Mouse (Mus musculus): ENCODE measurements at regions not wholly inside any gene's neighbourhood (a gene's known extent, or its start where the extent isn't known, plus 50 kb on each side); places are given as distances from the start of the nearest gene placed in this dataset.
"Not testable (repeated sequence)": the region's sequence is repeated elsewhere in the genome, so short reads cannot be mapped to it uniquely, and the experiment has no call there.

DNA sequence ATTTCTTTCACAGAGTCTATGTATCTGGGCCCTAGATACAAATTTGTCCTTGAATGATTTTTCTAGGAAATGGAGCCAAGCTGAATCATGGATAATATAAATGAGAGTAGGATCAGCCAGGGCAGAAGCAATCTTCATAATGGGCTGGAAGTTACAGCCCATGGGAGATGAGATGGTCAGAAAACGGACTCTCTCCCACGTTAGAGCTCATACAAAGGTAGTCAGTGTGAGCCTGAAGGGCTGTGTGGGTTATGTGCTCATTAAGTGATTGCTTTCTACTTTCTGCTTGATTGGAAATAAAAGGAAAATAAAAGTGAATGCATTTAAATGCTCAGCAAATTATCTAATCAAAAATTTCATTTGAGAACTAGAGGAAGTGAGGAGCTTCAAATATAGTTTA lies 2017.1 kb upstream of the Pcdh20 start:
- ATAC-seq (ENCODE audit: low FRiP score): no peak
- H3K9ac ChIP-seq: no peak overlapping the region
- H3K27me3 ChIP-seq: no peaks in the 10 kb centered on the region
- H3K4me2 ChIP-seq: no peak overlapping the region
- no peak overlapping the region for H3K4me3 ChIP-seq
- 39% methylated on average over 2 of the region's 2 CpGs for WGBS
- H3K4me1 ChIP-seq (replicated peaks): no peaks in the 10 kb centered on the region
- H3K9me3 ChIP-seq: no peaks in the 10 kb centered on the region
- no peaks in the 10 kb centered on the region for H3K36me3 ChIP-seq
- H3K27ac ChIP-seq: no peak overlapping the region

DNA sequence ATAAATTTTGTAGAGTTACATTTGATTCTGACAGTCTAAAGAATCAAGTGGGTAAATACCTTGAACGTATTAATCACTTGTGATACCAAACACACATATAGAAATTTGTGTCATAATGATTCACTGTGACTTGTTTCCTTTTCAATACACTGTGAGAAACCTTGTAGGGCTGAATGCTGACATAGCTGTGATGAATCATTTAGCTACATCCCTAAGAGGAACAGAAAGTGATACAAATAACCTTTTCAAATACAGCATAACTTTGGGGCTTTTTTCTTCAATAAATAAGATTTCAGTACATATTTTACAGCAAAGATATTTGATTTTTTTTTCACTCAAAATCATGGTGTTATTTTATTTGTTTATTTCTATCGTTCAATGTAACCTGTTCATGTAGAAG lies 1976.8 kb upstream of the Pcdh20 start:
- Histone ChIP-seq H3K9ac (no peak overlapping the region), H3K27ac (no peak overlapping the region), H3K27me3 (no peaks in the 10 kb centered on the region), H3K4me2 (no peak overlapping the region), H3K4me3 (no peak overlapping the region), H3K4me1 (replicated peaks) (no peaks in the 10 kb centered on the region), H3K9me3 (no peaks in the 10 kb centered on the region), H3K36me3 (no peaks in the 10 kb centered on the region)
- no peak for ATAC-seq (ENCODE audit: low FRiP score)
- 83% methylated on average over 2 of the region's 2 CpGs for WGBS

DNA sequence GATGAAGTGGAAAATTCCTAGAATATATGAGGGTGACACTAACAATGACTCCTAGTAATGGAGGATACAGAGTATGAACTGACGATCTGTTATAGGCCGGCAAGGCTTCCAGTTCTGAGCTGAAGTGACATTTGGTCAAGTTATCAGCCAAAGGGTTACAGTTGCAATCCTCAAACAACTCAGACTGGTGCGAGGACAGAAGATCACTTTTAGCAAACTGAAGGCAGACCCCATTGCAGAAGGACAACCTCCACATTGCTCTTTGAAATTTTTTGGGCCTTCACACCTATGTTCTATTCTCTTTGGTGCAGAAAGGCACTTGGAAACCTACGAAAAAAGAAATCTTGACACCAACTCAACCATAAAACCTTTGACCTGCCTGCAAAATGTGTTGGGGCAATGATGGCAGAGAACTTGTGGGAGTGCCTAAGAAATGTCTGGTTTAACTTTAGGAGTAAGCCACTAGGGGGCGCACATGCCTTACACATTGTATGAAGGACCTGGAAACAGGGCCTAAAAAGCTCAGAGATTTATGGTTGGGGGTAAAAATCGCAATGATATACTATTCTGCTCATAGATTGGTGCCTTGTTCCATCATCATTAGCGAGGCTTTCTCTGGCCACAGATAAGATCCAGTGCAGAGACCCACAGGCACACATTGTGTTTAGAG lies 1961.8 kb upstream of the Pcdh20 start:
- H3K4me2 ChIP-seq: no peak overlapping the region
- no peak overlapping the region for H3K27ac ChIP-seq
- H3K27me3 ChIP-seq: no peaks in the 10 kb centered on the region
- ATAC-seq (ENCODE audit: low FRiP score): no peak; the same call in 1 of the 2 replicates
- no peaks in the 10 kb centered on the region for H3K36me3 ChIP-seq
- no peaks in the 10 kb centered on the region for H3K4me1 ChIP-seq (replicated peaks)
- no peak overlapping the region for H3K4me3 ChIP-seq
- H3K9ac ChIP-seq: no peak overlapping the region
- WGBS: 48% methylated on average over 7 of the region's 7 CpGs
- H3K9me3 ChIP-seq: no peaks in the 10 kb centered on the region

DNA sequence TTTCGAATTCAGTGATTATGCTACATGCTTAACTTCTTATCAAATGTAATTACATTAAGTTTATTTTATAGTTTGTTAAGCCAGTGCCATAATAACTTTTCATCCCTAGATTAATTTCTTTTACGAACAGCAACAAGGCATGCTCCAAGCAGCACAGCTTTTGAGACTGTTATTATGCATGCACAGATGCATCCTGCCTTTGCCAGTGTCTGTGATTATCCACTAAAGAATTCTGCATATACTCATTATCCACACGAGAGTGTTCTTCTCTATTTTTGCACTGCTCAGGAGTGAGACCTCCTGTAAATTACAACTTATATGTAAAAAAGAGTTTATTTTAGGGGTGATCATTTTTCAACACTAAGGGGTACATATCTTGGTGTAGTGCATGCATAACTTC lies 1941.5 kb upstream of the Pcdh20 start:
- H3K27ac ChIP-seq: no peak overlapping the region
- no peak overlapping the region for H3K4me2 ChIP-seq
- ATAC-seq (ENCODE audit: low FRiP score): no peak
- H3K4me3 ChIP-seq: no peak overlapping the region
- no peaks in the 10 kb centered on the region for H3K4me1 ChIP-seq (replicated peaks)
- 72% methylated on average over 3 of the region's 3 CpGs for WGBS
- H3K9ac ChIP-seq: no peak overlapping the region
- no peaks in the 10 kb centered on the region for H3K36me3 ChIP-seq
- H3K27me3 ChIP-seq: no peaks in the 10 kb centered on the region
- no peaks in the 10 kb centered on the region for H3K9me3 ChIP-seq

DNA sequence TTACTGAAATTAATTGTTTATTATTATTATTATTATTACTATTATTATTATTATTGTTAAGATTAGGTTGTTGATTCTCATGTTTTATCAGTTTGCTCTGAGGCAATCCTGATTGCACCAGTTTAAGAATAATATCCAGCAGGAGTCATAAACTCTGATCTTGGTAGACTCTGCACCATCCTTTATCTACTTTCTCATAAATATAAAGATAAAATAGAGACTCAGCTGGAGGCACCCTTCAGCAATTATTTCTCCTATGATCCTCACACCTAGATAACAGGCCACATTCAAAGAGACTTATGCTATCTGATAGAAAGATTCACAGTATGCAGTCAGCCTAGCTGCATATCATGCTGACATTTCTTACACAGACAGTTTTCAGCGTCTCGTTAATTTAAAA lies 1935.2 kb upstream of the Pcdh20 start:
- H3K4me1 ChIP-seq (replicated peaks): no peaks in the 10 kb centered on the region
- no peak overlapping the region for H3K4me3 ChIP-seq
- WGBS: 79% methylated on average over 2 of the region's 2 CpGs
- no peak overlapping the region for H3K27ac ChIP-seq
- H3K4me2 ChIP-seq: no peak overlapping the region
- H3K36me3 ChIP-seq: no peaks in the 10 kb centered on the region
- H3K9ac ChIP-seq: no peak overlapping the region
- no peaks in the 10 kb centered on the region for H3K27me3 ChIP-seq
- H3K9me3 ChIP-seq: no peaks in the 10 kb centered on the region
- no peak for ATAC-seq (ENCODE audit: low FRiP score)

DNA sequence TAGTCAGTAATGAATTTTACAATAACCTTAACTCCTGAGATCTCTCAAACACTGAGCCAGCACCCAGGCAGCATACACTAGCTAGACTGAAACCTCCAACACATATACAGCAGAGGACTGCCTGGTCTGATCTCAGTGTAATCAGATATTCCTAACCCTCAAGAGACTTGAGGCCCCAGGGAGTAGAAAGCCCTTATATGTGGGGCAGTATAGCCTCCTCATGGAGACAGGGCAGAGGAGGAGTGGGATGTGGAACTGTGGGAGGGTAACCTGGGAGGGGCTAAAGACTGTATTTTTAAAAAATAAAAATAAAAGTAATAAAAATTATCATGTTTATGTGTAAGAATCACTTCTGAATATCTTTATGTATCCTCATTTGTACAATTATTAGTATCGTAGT lies 1934.3 kb upstream of the Pcdh20 start:
- Histone ChIP-seq H3K36me3 (no peaks in the 10 kb centered on the region), H3K4me2 (no peak overlapping the region), H3K27ac (no peak overlapping the region), H3K9me3 (no peaks in the 10 kb centered on the region), H3K4me3 (no peak overlapping the region), H3K9ac (no peak overlapping the region), H3K27me3 (no peaks in the 10 kb centered on the region), H3K4me1 (replicated peaks) (no peaks in the 10 kb centered on the region)
- ATAC-seq (ENCODE audit: low FRiP score): no peak
- WGBS: 94% methylated on average over 1 of the region's 1 CpGs

DNA sequence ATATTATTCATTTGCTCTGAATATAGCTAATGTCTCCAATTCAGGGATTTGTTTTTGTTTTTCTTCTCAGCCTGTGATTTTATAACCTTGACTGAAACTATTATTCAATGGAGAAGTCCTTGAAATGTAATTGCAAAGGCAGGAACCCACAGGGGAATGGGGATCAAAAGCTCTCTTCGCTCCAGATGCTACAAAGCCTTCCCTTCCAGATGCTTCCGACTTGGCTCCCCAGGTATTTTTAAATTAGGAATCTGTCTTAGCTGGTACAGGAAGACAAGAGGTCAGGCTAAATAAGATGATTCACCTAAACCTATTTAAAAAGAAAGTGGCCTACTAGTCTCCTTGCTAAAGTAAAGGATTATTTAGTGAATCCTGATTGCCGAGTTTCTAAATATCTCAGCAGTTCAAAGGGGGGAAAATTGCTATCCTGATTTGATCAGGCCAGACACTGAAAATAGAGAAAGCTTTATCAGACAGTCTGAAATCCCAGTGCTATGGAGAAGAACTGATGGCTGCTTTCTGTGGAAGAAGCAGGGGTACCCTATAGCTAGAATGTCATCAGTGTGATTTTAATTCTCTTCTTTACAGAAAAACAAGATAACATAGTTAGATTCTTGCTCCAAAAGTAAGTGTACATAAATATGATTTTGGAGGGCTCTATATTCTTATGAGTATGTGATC lies 1896.2 kb upstream of the Pcdh20 start:
- WGBS: 44% methylated on average over 3 of the region's 3 CpGs
- no peaks in the 10 kb centered on the region for H3K36me3 ChIP-seq
- H3K4me3 ChIP-seq: no peak overlapping the region
- no peaks in the 10 kb centered on the region for H3K27me3 ChIP-seq
- no peak for ATAC-seq (ENCODE audit: low FRiP score)
- H3K27ac ChIP-seq: no peak overlapping the region
- no peaks in the 10 kb centered on the region for H3K9me3 ChIP-seq
- H3K4me2 ChIP-seq: no peak overlapping the region
- no peaks in the 10 kb centered on the region for H3K4me1 ChIP-seq (replicated peaks)
- no peak overlapping the region for H3K9ac ChIP-seq

DNA sequence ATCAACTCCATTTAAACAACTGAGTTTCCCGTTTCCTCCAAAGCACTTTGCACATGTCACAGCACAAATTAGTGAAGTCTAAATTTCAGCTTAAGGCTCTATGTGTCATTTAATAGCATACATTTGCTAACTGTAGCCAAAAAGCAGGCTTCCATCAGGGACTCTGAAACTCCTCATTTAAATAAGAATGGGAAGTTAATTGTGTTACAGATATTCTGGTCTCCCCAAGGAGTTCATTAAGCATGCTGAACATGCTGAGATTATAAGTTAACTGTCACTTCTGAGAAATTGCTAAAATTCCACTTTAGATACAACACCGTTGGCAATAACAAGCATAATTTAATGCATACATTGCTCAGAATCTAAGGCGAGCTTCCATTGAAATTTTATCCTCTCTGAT lies 1863.3 kb upstream of the Pcdh20 start:
- H3K27me3 ChIP-seq: no peaks in the 10 kb centered on the region
- peak; percentile 61 for ATAC-seq (ENCODE audit: low FRiP score)

DNA sequence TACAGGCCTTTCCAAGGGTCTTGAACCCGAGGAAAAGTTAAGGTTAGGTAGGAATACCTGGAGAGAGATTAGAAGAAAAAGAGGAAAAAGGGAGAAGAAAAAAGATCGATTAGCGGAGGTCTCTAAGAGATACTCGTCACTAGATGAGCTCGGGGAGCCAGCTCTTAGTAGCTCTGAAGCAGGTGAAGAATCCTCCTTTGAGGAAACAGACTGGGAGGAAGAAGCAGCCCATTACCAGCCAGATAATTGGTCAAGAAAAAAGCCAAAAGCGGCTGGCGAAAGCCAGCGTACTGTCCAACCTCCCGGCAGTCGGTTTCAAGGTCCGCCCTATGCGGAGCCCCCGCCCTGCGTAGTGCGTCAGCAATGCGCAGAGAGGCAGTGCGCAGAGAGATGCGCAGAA lies 1824.3 kb upstream of the Pcdh20 start:
- not testable (repeated sequence) for H3K36me3 ChIP-seq; H3K9me3 ChIP-seq; H3K27ac ChIP-seq; H3K4me3 ChIP-seq; ATAC-seq (ENCODE audit: low FRiP score); H3K27me3 ChIP-seq; H3K4me2 ChIP-seq; H3K9ac ChIP-seq; H3K4me1 ChIP-seq (replicated peaks)
- WGBS: 95% methylated on average over 13 of the region's 18 CpGs

More for the DNA sequence above, 1863.3 kb upstream of the Pcdh20 start:
- Histone ChIP-seq H3K9ac (no peak overlapping the region), H3K4me1 (replicated peaks) (no peaks in the 10 kb centered on the region), H3K27ac (no peak overlapping the region), H3K9me3 (no peaks in the 10 kb centered on the region), H3K4me3 (no peak overlapping the region), H3K4me2 (no peak overlapping the region), H3K36me3 (no peaks in the 10 kb centered on the region)
- 26% methylated on average over 3 of the region's 3 CpGs for WGBS

DNA sequence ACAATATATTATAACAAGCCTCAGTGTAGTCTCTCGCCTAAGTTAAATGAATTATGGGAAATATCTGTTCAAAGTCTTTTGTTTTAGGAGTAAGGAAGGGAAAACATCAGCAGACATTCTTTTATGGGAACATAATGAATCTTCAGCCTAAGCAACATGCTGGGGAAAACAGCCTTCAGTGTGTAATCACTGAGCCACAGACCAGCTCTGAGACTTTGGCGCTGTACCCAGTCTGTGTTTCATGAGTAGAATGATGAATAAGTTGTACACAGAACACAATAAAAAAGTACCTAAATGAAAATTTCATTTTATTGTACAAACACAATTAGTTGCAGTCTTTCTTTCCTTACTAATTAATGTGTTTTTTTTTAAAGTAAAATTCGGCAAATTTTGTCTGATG lies 1774.8 kb upstream of the Pcdh20 start:
- Histone ChIP-seq H3K4me1 (replicated peaks) (no peaks in the 10 kb centered on the region), H3K4me3 (no peak overlapping the region), H3K4me2 (no peak overlapping the region), H3K9me3 (no peaks in the 10 kb centered on the region), H3K27ac (no peak overlapping the region), H3K9ac (no peak overlapping the region), H3K27me3 (no peaks in the 10 kb centered on the region), H3K36me3 (no peaks in the 10 kb centered on the region)
- no peak for ATAC-seq (ENCODE audit: low FRiP score)
- 80% methylated on average over 3 of the region's 3 CpGs for WGBS

DNA sequence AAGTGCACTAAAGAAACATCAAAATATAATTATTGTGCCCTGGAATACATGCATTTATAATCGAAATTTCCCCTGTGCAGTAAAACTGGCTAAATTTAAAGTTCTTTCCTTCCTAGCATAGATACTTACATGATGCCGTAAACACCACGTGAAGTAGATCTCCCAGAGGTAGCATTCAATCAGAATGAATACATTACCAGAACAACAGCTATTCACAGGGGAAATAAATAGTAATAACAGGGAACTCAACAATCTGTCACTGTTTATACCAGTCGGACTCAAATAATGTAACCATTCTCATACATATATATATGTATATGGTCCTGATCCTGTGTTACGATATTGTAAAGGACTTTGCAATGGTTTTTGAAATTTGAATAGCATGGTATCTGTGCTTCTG lies 1761.5 kb upstream of the Pcdh20 start:
- no peaks in the 10 kb centered on the region for H3K27me3 ChIP-seq
- H3K4me1 ChIP-seq (replicated peaks): no peaks in the 10 kb centered on the region
- ATAC-seq (ENCODE audit: low FRiP score): no peak
- no peaks in the 10 kb centered on the region for H3K36me3 ChIP-seq
- no peak overlapping the region for H3K4me2 ChIP-seq
- no peak overlapping the region for H3K27ac ChIP-seq
- H3K4me3 ChIP-seq: no peak overlapping the region
- WGBS: 58% methylated on average over 5 of the region's 5 CpGs
- H3K9ac ChIP-seq: no peak overlapping the region
- no peaks in the 10 kb centered on the region for H3K9me3 ChIP-seq

DNA sequence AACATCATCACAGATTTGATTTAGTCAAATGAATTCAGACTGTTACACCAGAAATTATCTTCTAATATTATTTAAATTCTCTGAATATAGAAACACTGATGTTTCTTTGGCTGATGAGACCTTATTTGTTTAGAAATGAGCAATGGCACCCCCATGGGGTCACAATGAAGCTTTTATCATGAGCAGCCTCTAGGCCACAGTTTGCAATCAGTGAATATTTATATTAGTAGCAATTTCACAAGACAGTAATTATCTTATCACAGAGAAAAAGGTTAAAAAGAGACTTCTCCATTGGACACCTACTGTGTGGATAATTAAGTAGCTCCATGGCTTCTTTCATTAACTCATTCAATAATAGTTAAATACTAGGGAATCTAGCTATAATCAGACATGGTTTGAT lies 1729.1 kb upstream of the Pcdh20 start:
- H3K27ac ChIP-seq: no peak overlapping the region
- H3K9ac ChIP-seq: no peak overlapping the region
- no peak overlapping the region for H3K4me2 ChIP-seq
- H3K4me1 ChIP-seq (replicated peaks): no peaks in the 10 kb centered on the region
- no peaks in the 10 kb centered on the region for H3K36me3 ChIP-seq
- no peaks in the 10 kb centered on the region for H3K27me3 ChIP-seq
- H3K9me3 ChIP-seq: no peaks in the 10 kb centered on the region
- peak; percentile 59 for ATAC-seq (ENCODE audit: low FRiP score)
- no peak overlapping the region for H3K4me3 ChIP-seq

DNA sequence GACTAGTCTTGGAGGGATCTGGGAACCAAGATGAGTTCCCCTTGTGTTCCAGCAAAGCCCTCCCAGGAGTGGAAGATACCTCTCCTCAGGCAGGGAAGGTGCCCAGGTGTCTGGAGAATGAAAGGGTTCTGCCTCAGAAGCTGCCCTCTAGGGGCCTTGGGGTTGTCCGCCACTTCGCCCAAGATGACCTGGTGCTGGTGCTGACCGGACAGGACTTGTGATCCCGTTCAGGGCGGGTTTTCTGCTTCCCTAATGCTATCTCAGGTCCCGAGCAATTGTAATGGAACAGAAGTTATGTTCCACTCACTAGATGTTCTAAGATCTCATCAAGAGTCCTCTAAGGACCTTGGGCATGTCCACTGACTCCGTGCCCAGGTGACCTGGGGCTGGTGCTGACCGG lies 1726.6 kb upstream of the Pcdh20 start:
- no peaks in the 10 kb centered on the region for H3K9me3 ChIP-seq
- ATAC-seq (ENCODE audit: low FRiP score): no peak
- no peak overlapping the region for H3K9ac ChIP-seq
- no peaks in the 10 kb centered on the region for H3K36me3 ChIP-seq
- 96% methylated on average over 8 of the region's 8 CpGs for WGBS
- no peak overlapping the region for H3K4me3 ChIP-seq
- no peaks in the 10 kb centered on the region for H3K4me1 ChIP-seq (replicated peaks)
- no peak overlapping the region for H3K27ac ChIP-seq
- no peak overlapping the region for H3K4me2 ChIP-seq
- H3K27me3 ChIP-seq: no peaks in the 10 kb centered on the region
